ENCODE assay signal across 31 mouse cellular contexts in genomic region chr6:120164765-120165164, GRCm38 (mm10).
A peak's percentile ranks its signal among the peaks of the same experiment; 100 is the strongest.
DNase-seq lines count a peak whose midpoint lies in the region; ATAC-seq and TF ChIP-seq lines count a peak whose summit lies in the region.
"Had no signal": no experiment of that assay in that cellular context is flagged by ENCODE, and none has a peak within 500 bp of the region (broad histone marks: within the 10 kb centered on the region; RNA-seq: fewer than 3 reads in every experiment).

No protein-coding gene starts in this region.

- H3K27ac ChIP-seq in stomach, embryonic 16.5 days (ENCODE audit: low read length) = no peak overlapping the region
- no peak overlapping the region for H3K27ac ChIP-seq in stomach, postnatal 0 days (replicated peaks)
- H3K27ac ChIP-seq: embryonic facial prominence, embryonic 12.5 days; embryonic facial prominence, embryonic 15.5 days; gastrocnemius, adult 2 months; heart, embryonic 15.5 days; hindbrain, embryonic 10.5 days; hindbrain, embryonic 13.5 days had no signal

- peak; percentile 25 to 68 for DNase-seq in frontal cortex, adult 2 months (ENCODE audit: extremely low spot score in 1 of 2, low spot score in 1 of 2)
- DNase-seq in frontal cortex, postnatal 25 days (ENCODE audit: low spot score in 2 of 2) = no peak
- peak; percentile 61 for DNase-seq in right cerebral cortex, adult 18-20 months
- no peak for DNase-seq in right cerebral cortex, postnatal 14 days
- DNase-seq in stomach, postnatal 0 days (ENCODE audit: low spot score) = no peak
- DNase-seq in urinary bladder, postnatal 10 days (ENCODE audit: low spot score) = no peak
- DNase-seq: adrenal gland, postnatal 10 days; adrenal gland, postnatal 36 days; B cell, adult 2 months; cerebellum, adult 11 months; cerebellum, adult 2 months; cerebellum, adult 9-11 months; cerebellum, postnatal 25 days; forebrain, postnatal 0 days; gastrocnemius, adult 2 months; gastrocnemius, postnatal 14 days; heart, adult 18-20 months; heart, postnatal 10 days; heart, postnatal 36 days had no signal

- 80% methylated on average over 4 of the region's 4 CpGs for WGBS in stomach, embryonic 16.5 days
- 85% methylated on average over 4 of the region's 4 CpGs for WGBS in stomach, postnatal 0 days

- 0 out of 2 replicates have a peak, but pooled peaks have one; percentile 25 for ATAC-seq in stomach, embryonic 16.5 days (ENCODE audit: insufficient read depth, low FRiP score)
- no peak for ATAC-seq in stomach, postnatal 0 days (ENCODE audit: low FRiP score, low TSS enrichment)
- ATAC-seq: forebrain, embryonic 14.5 days; forebrain, postnatal 0 days; hindbrain, embryonic 16.5 days; Patski had no signal

- TF ChIP-seq EP300 in stomach, postnatal 0 days (optimal IDR thresholded peaks at IDR 0.05) = no peak

- H3K27me3 ChIP-seq in stomach, embryonic 16.5 days (ENCODE audit: control insufficient read depth, insufficient read depth, low read length) = no peaks in the 10 kb centered on the region
- no peaks in the 10 kb centered on the region for H3K27me3 ChIP-seq in stomach, postnatal 0 days (ENCODE audit: control insufficient read depth, insufficient read depth, low read length)
- H3K27me3 ChIP-seq: CH12.LX; embryonic facial prominence, embryonic 12.5 days; embryonic facial prominence, embryonic 15.5 days; heart, embryonic 12.5 days; heart, embryonic 15.5 days; hindbrain, embryonic 13.5 days; Patski had no signal

- no peaks in the 10 kb centered on the region for H3K4me1 ChIP-seq in stomach, embryonic 16.5 days (ENCODE audit: control insufficient read depth, insufficient read depth, low read length)
- H3K4me1 ChIP-seq in stomach, postnatal 0 days (replicated peaks; ENCODE audit: control insufficient read depth, insufficient read depth) = no peaks in the 10 kb centered on the region; the same call in 1 of the 2 replicates
- H3K4me1 ChIP-seq: embryonic facial prominence, embryonic 12.5 days; hindbrain, embryonic 10.5 days had no signal

- H3K9me3 ChIP-seq in stomach, embryonic 16.5 days (replicated peaks; ENCODE audit: control insufficient read depth, low read length) = no peaks in the 10 kb centered on the region
- no peaks in the 10 kb centered on the region for H3K9me3 ChIP-seq in stomach, postnatal 0 days (ENCODE audit: control insufficient read depth, low read length)
- H3K9me3 ChIP-seq: embryonic facial prominence, embryonic 12.5 days; embryonic facial prominence, embryonic 15.5 days; G1E; heart, embryonic 12.5 days; heart, embryonic 15.5 days; hindbrain, embryonic 10.5 days; hindbrain, embryonic 13.5 days had no signal

- H3K4me3 ChIP-seq in stomach, embryonic 16.5 days (replicated peaks; ENCODE audit: low read length) = no peak overlapping the region
- no peak overlapping the region for H3K4me3 ChIP-seq in stomach, postnatal 0 days (ENCODE audit: low read depth, low read length)
- H3K4me3 ChIP-seq: embryonic facial prominence, embryonic 12.5 days; embryonic facial prominence, embryonic 15.5 days; gastrocnemius, adult 2 months; heart, embryonic 12.5 days; heart, embryonic 15.5 days; hindbrain, embryonic 10.5 days; hindbrain, embryonic 13.5 days had no signal

- no peak overlapping the region for H3K9ac ChIP-seq in stomach, embryonic 16.5 days (ENCODE audit: low read length)
- no peak overlapping the region for H3K9ac ChIP-seq in stomach, postnatal 0 days (ENCODE audit: low read length)
- H3K9ac ChIP-seq: embryonic facial prominence, embryonic 12.5 days; embryonic facial prominence, embryonic 15.5 days; forebrain, postnatal 0 days; heart, embryonic 12.5 days; heart, embryonic 15.5 days; hindbrain, embryonic 13.5 days had no signal

- no peak for TF ChIP-seq CTCF in stomach, postnatal 0 days (IDR thresholded peaks at IDR 0.05; ENCODE audit: low read depth)

- no peak overlapping the region for H3K4me2 ChIP-seq in stomach, embryonic 16.5 days (ENCODE audit: low read depth, low read length)
- no peak overlapping the region for H3K4me2 ChIP-seq in stomach, postnatal 0 days (replicated peaks; ENCODE audit: low read depth)
- H3K4me2 ChIP-seq: embryonic facial prominence, embryonic 12.5 days; embryonic facial prominence, embryonic 15.5 days; heart, embryonic 12.5 days; heart, embryonic 15.5 days; hindbrain, embryonic 13.5 days had no signal

- H3K36me3 ChIP-seq in stomach, embryonic 16.5 days (ENCODE audit: control insufficient read depth, insufficient read depth, low read length) = no peaks in the 10 kb centered on the region
- no peaks in the 10 kb centered on the region for H3K36me3 ChIP-seq in stomach, postnatal 0 days (ENCODE audit: control insufficient read depth, insufficient read depth, low read length)
- H3K36me3 ChIP-seq: embryonic facial prominence, embryonic 12.5 days; embryonic facial prominence, embryonic 15.5 days; G1E; heart, embryonic 12.5 days; heart, embryonic 15.5 days; hindbrain, embryonic 10.5 days; hindbrain, embryonic 13.5 days had no signal

Comparison
In these comparisons a context has a peak if more than half of its experiments do, and no peak if none do; other contexts are left out.
1. DNase-seq: peak in frontal cortex, adult 2 months (2 of 2) and right cerebral cortex, adult 18-20 months (single experiment); none in frontal cortex, postnatal 25 days (0 of 2), right cerebral cortex, postnatal 14 days (single experiment), stomach, postnatal 0 days (single experiment) and urinary bladder, postnatal 10 days (single experiment).